Mouse (Mus musculus): ENCODE results near the gene Gm4969.
A peak's percentile ranks its signal among the peaks of the same experiment; 100 is the strongest.

- no peak for TF ChIP-seq POLR2A (IDR thresholded peaks at IDR 0.05; ENCODE audit: insufficient read depth, low read depth, low read length)
- peak; percentile 98 for TF ChIP-seq CTCF (IDR thresholded peaks at IDR 0.05)
Observed at GRCm38 (mm10) chr7:19088813-19089212, 29.4 kb downstream of the Gm4969 start.
